Mouse (Mus musculus) monocyte, adult 2 months (primary cell): ENCODE measurements around the gene Map4k2.
A peak's percentile ranks its signal among the peaks of the same experiment; 100 is the strongest.

ENCODE experiments used
- DNase-seq, 2 experiments: peaks; one replicate each; pipeline ENCODE4 v3.0.0; 2022; ENCODE audit warnings: low spot score in 2 of 2, low read depth in 1 of 2

The Map4k2 gene

GRCm38 (mm10) chr19:6343996-6344395 lies 3.1 kb downstream of the Map4k2 start:
- DNase-seq: no peak

GRCm38 (mm10) chr19:6346023-6346422 lies 5.1 kb downstream of the Map4k2 start:
- DNase-seq: no peak

- no peak for DNase-seq
Observed at GRCm38 (mm10) chr19:6346661-6347060, 5.7 kb downstream of the Map4k2 start.

GRCm38 (mm10) chr19:6347615-6348014 lies 6.7 kb downstream of the Map4k2 start:
- DNase-seq: no peak

- DNase-seq: no peak
Observed at GRCm38 (mm10) chr19:6348717-6349116, 7.8 kb downstream of the Map4k2 start.

GRCm38 (mm10) chr19:6349215-6349983 lies 8.5 kb downstream of the Map4k2 start:
- no peak for DNase-seq

- DNase-seq: no peak
Observed at GRCm38 (mm10) chr19:6351431-6352106, 10.6 kb downstream of the Map4k2 start.

GRCm38 (mm10) chr19:6352107-6352505 lies 11.2 kb downstream of the Map4k2 start:
- DNase-seq: no peak

GRCm38 (mm10) chr19:6354030-6354429 lies 13.1 kb downstream of the Map4k2 start:
- DNase-seq: no peak

GRCm38 (mm10) chr19:6361291-6361690 lies 20.4 kb downstream of the Map4k2 start:
- no peak for DNase-seq

- no peak for DNase-seq
Observed at GRCm38 (mm10) chr19:6363091-6363410, 22.1 kb downstream of the Map4k2 start.

- DNase-seq: peak; percentile 99
Observed at GRCm38 (mm10) chr19:6363411-6364240, 22.7 kb downstream of the Map4k2 start, which contains the start of gene Sf1. TSS of gene Sf1 (plus strand) at chr19:6363690.

GRCm38 (mm10) chr19:6364317-6364725 lies 23.4 kb downstream of the Map4k2 start:
- peak; percentile 73 to 84 for DNase-seq

GRCm38 (mm10) chr19:6364842-6365241 lies 23.9 kb downstream of the Map4k2 start:
- DNase-seq: no peak

- no peak for DNase-seq
Observed at GRCm38 (mm10) chr19:6370175-6370574, 29.2 kb downstream of the Map4k2 start.

GRCm38 (mm10) chr19:6372433-6372832 lies 31.5 kb downstream of the Map4k2 start:
- no peak for DNase-seq

- DNase-seq: peak; percentile 36 to 69
Observed at GRCm38 (mm10) chr19:6373539-6374400, 32.8 kb downstream of the Map4k2 start.

- no peak for DNase-seq
Observed at GRCm38 (mm10) chr19:6374571-6374970, 33.6 kb downstream of the Map4k2 start.

- no peak for DNase-seq
Observed at GRCm38 (mm10) chr19:6375423-6376254, 34.7 kb downstream of the Map4k2 start.

GRCm38 (mm10) chr19:6376255-6376564 lies 35.3 kb downstream of the Map4k2 start:
- no peak for DNase-seq
